Mouse (Mus musculus): Measurements from ENCODE around the gene Zdhhc24. TPM values are rescaled to one million over a fixed set of nuclear protein-coding genes. Genes with fewer than 3 reads are reported as not detected.
A peak's percentile ranks its signal among the peaks of the same experiment; 100 is the strongest.

Zdhhc24 gene
- 8.7 and 9.5 TPM in 2 replicates for polyA plus RNA-seq (2015; fragmentation: Nextera tagmentation; extraction: Ambion mirVana)

- Histone ChIP-seq H3K4me2 (ENCODE audit: low read length) (peak within 1 kb of the TSS; percentile 87), H3K27ac (peak within 1 kb of the TSS; percentile 36; the same call in 1 of the 2 replicates), H3K4me3 (replicated peaks; ENCODE audit: low read depth, low read length) (peak within 1 kb of the TSS; percentile 91), H3K36me3 (ENCODE audit: insufficient read depth, low read length) (peaks cover 4% of the 10 kb centered on the region; the same call in 1 of the 2 replicates), H3K9me3 (replicated peaks; ENCODE audit: low read length) (no peaks in the 10 kb centered on the region), H3K27me3 (ENCODE audit: insufficient read depth, low read length) (no peaks in the 10 kb centered on the region), H3K9ac (ENCODE audit: low read depth, low read length) (peak within 1 kb of the TSS; percentile 85), H3K4me1 (replicated peaks; ENCODE audit: insufficient read depth, low read length) (peaks cover 5% of the 10 kb centered on the region; the same call in 1 of the 2 replicates)
- 1% methylated on average over 52 of the region's 52 CpGs for WGBS
- ATAC-seq (replicated peaks; ENCODE audit: low FRiP score, low read depth) = peak; percentile 97
- no peak for TF ChIP-seq CTCF (IDR thresholded peaks at IDR 0.05; ENCODE audit: low read depth)
- DNase-seq (ENCODE audit: low spot score) = peak; percentile 99
Observed at GRCm38 (mm10) chr19:4878405-4879323, at the start of gene Zdhhc24. Gene Zdhhc24, plus strand, starts transcription at chr19:4878668.

- Histone ChIP-seq H3K36me3 (ENCODE audit: insufficient read depth, low read length) (peaks cover 12% of the 10 kb centered on the region; the same call in 1 of the 2 replicates), H3K4me1 (replicated peaks; ENCODE audit: insufficient read depth, low read length) (no peaks in the 10 kb centered on the region), H3K9me3 (replicated peaks; ENCODE audit: low read length) (no peaks in the 10 kb centered on the region), H3K4me2 (ENCODE audit: low read length) (no peak overlapping the region), H3K27me3 (ENCODE audit: insufficient read depth, low read length) (no peaks in the 10 kb centered on the region), H3K9ac (ENCODE audit: low read depth, low read length) (no peak overlapping the region), H3K27ac (no peak overlapping the region), H3K4me3 (replicated peaks; ENCODE audit: low read depth, low read length) (no peak overlapping the region)
- DNase-seq (ENCODE audit: low spot score) (no peak), ATAC-seq (replicated peaks; ENCODE audit: low FRiP score, low read depth) (no peak)
- no peak for TF ChIP-seq CTCF (IDR thresholded peaks at IDR 0.05; ENCODE audit: low read depth)
- WGBS = 60% methylated on average over 7 of the region's 7 CpGs
Observed at GRCm38 (mm10) chr19:4829156-4829555, 49.3 kb upstream of the Zdhhc24 start.

- Histone ChIP-seq H3K4me3 (replicated peaks; ENCODE audit: low read depth, low read length) (no peak overlapping the region), H3K4me1 (replicated peaks; ENCODE audit: insufficient read depth, low read length) (0 out of 2 replicates have a peak, but pooled peaks cover 4% of the 10 kb centered on the region), H3K27me3 (ENCODE audit: insufficient read depth, low read length) (no peaks in the 10 kb centered on the region), H3K27ac (no peak overlapping the region), H3K9me3 (replicated peaks; ENCODE audit: low read length) (no peaks in the 10 kb centered on the region), H3K36me3 (ENCODE audit: insufficient read depth, low read length) (0 out of 2 replicates have a peak, but pooled peaks cover 2% of the 10 kb centered on the region), H3K4me2 (ENCODE audit: low read length) (no peak overlapping the region), H3K9ac (ENCODE audit: low read depth, low read length) (no peak overlapping the region)
- no peak for TF ChIP-seq CTCF (IDR thresholded peaks at IDR 0.05; ENCODE audit: low read depth)
- 83% methylated on average over 8 of the region's 8 CpGs for WGBS
- ATAC-seq (replicated peaks; ENCODE audit: low FRiP score, low read depth) = no peak
- no peak for DNase-seq (ENCODE audit: low spot score)
Observed at GRCm38 (mm10) chr19:4833977-4834376, 44.5 kb upstream of the Zdhhc24 start.

- no peak for ATAC-seq (replicated peaks; ENCODE audit: low FRiP score, low read depth)
- no peaks in the 10 kb centered on the region; the same call in 1 of the 2 replicates for H3K27me3 ChIP-seq (ENCODE audit: insufficient read depth, low read length)
- no peak for TF ChIP-seq CTCF (IDR thresholded peaks at IDR 0.05; ENCODE audit: low read depth)
- H3K36me3 ChIP-seq (ENCODE audit: insufficient read depth, low read length) = 0 out of 2 replicates have a peak, but pooled peaks cover 2% of the 10 kb centered on the region
- no peaks in the 10 kb centered on the region for H3K9me3 ChIP-seq (replicated peaks; ENCODE audit: low read length)
- H3K9ac ChIP-seq (ENCODE audit: low read depth, low read length) = no peak overlapping the region
- 67% methylated on average over 2 of the region's 2 CpGs for WGBS
- H3K4me1 ChIP-seq (replicated peaks; ENCODE audit: insufficient read depth, low read length) = 0 out of 2 replicates have a peak, but pooled peaks cover 7% of the 10 kb centered on the region
- DNase-seq (ENCODE audit: low spot score) = no peak
- H3K4me3 ChIP-seq (replicated peaks; ENCODE audit: low read depth, low read length) = no peak overlapping the region
- no peak overlapping the region for H3K4me2 ChIP-seq (ENCODE audit: low read length)
- no peak overlapping the region; the same call in 1 of the 2 replicates for H3K27ac ChIP-seq
Observed at GRCm38 (mm10) chr19:4836096-4836495, 42.4 kb upstream of the Zdhhc24 start.

GRCm38 (mm10) chr19:4837049-4837448, 41.4 kb upstream of the Zdhhc24 start:
- TF ChIP-seq CTCF (IDR thresholded peaks at IDR 0.05; ENCODE audit: low read depth) = no peak
- DNase-seq (ENCODE audit: low spot score) = no peak
- Histone ChIP-seq H3K4me3 (replicated peaks; ENCODE audit: low read depth, low read length) (no peak overlapping the region), H3K27ac (no peak overlapping the region), H3K4me1 (replicated peaks; ENCODE audit: insufficient read depth, low read length) (0 out of 2 replicates have a peak, but pooled peaks cover 7% of the 10 kb centered on the region), H3K36me3 (ENCODE audit: insufficient read depth, low read length) (0 out of 2 replicates have a peak, but pooled peaks cover 2% of the 10 kb centered on the region), H3K9me3 (replicated peaks; ENCODE audit: low read length) (no peaks in the 10 kb centered on the region), H3K27me3 (ENCODE audit: insufficient read depth, low read length) (no peaks in the 10 kb centered on the region; the same call in 1 of the 2 replicates), H3K4me2 (ENCODE audit: low read length) (no peak overlapping the region), H3K9ac (ENCODE audit: low read depth, low read length) (no peak overlapping the region)
- WGBS = 94% methylated on average over 6 of the region's 6 CpGs
- no peak for ATAC-seq (replicated peaks; ENCODE audit: low FRiP score, low read depth)

- H3K9ac ChIP-seq (ENCODE audit: low read depth, low read length) = peak overlapping the region; percentile 72
- H3K9me3 ChIP-seq (replicated peaks; ENCODE audit: low read length) = no peaks in the 10 kb centered on the region
- H3K4me1 ChIP-seq (replicated peaks; ENCODE audit: insufficient read depth, low read length) = 0 out of 2 replicates have a peak, but pooled peaks cover 7% of the 10 kb centered on the region
- no peak for TF ChIP-seq CTCF (IDR thresholded peaks at IDR 0.05; ENCODE audit: low read depth)
- peak; percentile 18; the same call in 1 of the 2 replicates for ATAC-seq (replicated peaks; ENCODE audit: low FRiP score, low read depth)
- no peaks in the 10 kb centered on the region; the same call in 1 of the 2 replicates for H3K27me3 ChIP-seq (ENCODE audit: insufficient read depth, low read length)
- peak overlapping the region; percentile 55 for H3K4me3 ChIP-seq (replicated peaks; ENCODE audit: low read depth, low read length)
- H3K4me2 ChIP-seq (ENCODE audit: low read length) = peak overlapping the region; percentile 94
- H3K27ac ChIP-seq = peak overlapping the region; percentile 60
- H3K36me3 ChIP-seq (ENCODE audit: insufficient read depth, low read length) = 0 out of 2 replicates have a peak, but pooled peaks cover 2% of the 10 kb centered on the region
- peak; percentile 22 for DNase-seq (ENCODE audit: low spot score)
- 24% methylated on average over 10 of the region's 10 CpGs for WGBS
Observed at GRCm38 (mm10) chr19:4838526-4839140, 39.8 kb upstream of the Zdhhc24 start.
